Mouse (Mus musculus): ENCODE data around the gene Npm3. TPM values are rescaled to one million over a fixed set of nuclear protein-coding genes. Genes with fewer than 3 reads are reported as not detected.
A peak's percentile ranks its signal among the peaks of the same experiment; 100 is the strongest.

Gene Npm3
- polyA plus RNA-seq, 1 experiment from 2014 or later, result 6.5 TPM

GRCm38 (mm10) chr19:45718286-45718685 lies 31.1 kb downstream of the Npm3 start:
- peak overlapping the region; percentile 27; the same call in 1 of the 2 replicates for H3K4me3 ChIP-seq
- no peaks in the 10 kb centered on the region for H3K36me3 ChIP-seq
- WGBS, result 60% methylated on average over 3 of the region's 3 CpGs
- peak overlapping the region; percentile 79 for H3K27ac ChIP-seq
- H3K9me3 ChIP-seq, result no peaks in the 10 kb centered on the region
- peak overlapping the region; percentile 45 for H3K4me2 ChIP-seq
- ATAC-seq (ENCODE audit: low FRiP score), result 0 out of 2 replicates have a peak, but pooled peaks have one; percentile 22
- H3K9ac ChIP-seq, result peak overlapping the region; percentile 59
- H3K4me1 ChIP-seq (replicated peaks), result peaks cover 25% of the 10 kb centered on the region
- peaks cover 86% of the 10 kb centered on the region for H3K27me3 ChIP-seq

- H3K4me3 ChIP-seq, result peak overlapping the region; percentile 27
- no peaks in the 10 kb centered on the region for H3K9me3 ChIP-seq
- ATAC-seq (ENCODE audit: low FRiP score), result peak; percentile 95
- H3K4me1 ChIP-seq (replicated peaks), result peaks cover 25% of the 10 kb centered on the region
- peaks cover 84% of the 10 kb centered on the region for H3K27me3 ChIP-seq
- H3K4me2 ChIP-seq, result peak overlapping the region; percentile 45
- peak overlapping the region; percentile 79 for H3K27ac ChIP-seq
- 3% methylated on average over 16 of the region's 16 CpGs for WGBS
- H3K9ac ChIP-seq, result peak overlapping the region; percentile 59
- no peaks in the 10 kb centered on the region for H3K36me3 ChIP-seq
Measured at GRCm38 (mm10) chr19:45717493-45718220, 31.7 kb downstream of the Npm3 start.

- Histone ChIP-seq H3K9ac (no peak overlapping the region), H3K4me3 (no peak overlapping the region), H3K36me3 (no peaks in the 10 kb centered on the region), H3K4me2 (no peak overlapping the region), H3K27ac (no peak overlapping the region), H3K9me3 (no peaks in the 10 kb centered on the region), H3K27me3 (peaks cover 55% of the 10 kb centered on the region), H3K4me1 (replicated peaks) (no peaks in the 10 kb centered on the region; the same call in 1 of the 2 replicates)
- 74% methylated on average over 3 of the region's 3 CpGs for WGBS
- no peak for ATAC-seq (ENCODE audit: low FRiP score)
Measured at GRCm38 (mm10) chr19:45708704-45709103, 40.7 kb downstream of the Npm3 start.

Other genes starting within 250 kb of the Npm3 start
- 13.5 and 14.6 TPM in 2 replicates for gene Poll, start 189.1 kb downstream of the Npm3 start, polyA plus RNA-seq (2015; fragmentation: Nextera tagmentation; extraction: Ambion mirVana)
- gene Gm17018, start 189.0 kb downstream of the Npm3 start, polyA plus RNA-seq (2015; fragmentation: Nextera tagmentation; extraction: Ambion mirVana), result 61.8 and 73.4 TPM in 2 replicates
- 3.6 and 4.2 TPM in 2 replicates for gene Fbxw4, start 89.3 kb downstream of the Npm3 start, polyA plus RNA-seq (2015; fragmentation: Nextera tagmentation; extraction: Ambion mirVana)
- gene Fgf8, start 6.7 kb downstream of the Npm3 start, polyA plus RNA-seq (2015; fragmentation: Nextera tagmentation; extraction: Ambion mirVana), result 0.44 and 0.95 TPM in 2 replicates
- 86.8 and 88.0 TPM in 2 replicates for gene Mgea5, start 34.2 kb upstream of the Npm3 start, polyA plus RNA-seq (2015; fragmentation: Nextera tagmentation; extraction: Ambion mirVana)
- 5.1 and 6.8 TPM in 2 replicates for gene Kcnip2, start 66.5 kb upstream of the Npm3 start, polyA plus RNA-seq (2015; fragmentation: Nextera tagmentation; extraction: Ambion mirVana)
- 22.8 and 23.9 TPM in 2 replicates for gene Armh3, start 248.9 kb upstream of the Npm3 start, polyA plus RNA-seq (2015; fragmentation: Nextera tagmentation; extraction: Ambion mirVana)

All from hindbrain, embryonic 13.5 days (tissue).